Mouse (Mus musculus) cerebellum, adult 2 months (tissue): ENCODE data around the gene Rnd2. TPM values are rescaled to one million over a fixed set of nuclear protein-coding genes. Genes with fewer than 3 reads are reported as not detected.
A peak's percentile ranks its signal among the peaks of the same experiment; 100 is the strongest.
"Not testable (repeated sequence)": the region's sequence is repeated elsewhere in the genome, so short reads cannot be mapped to it uniquely, and the experiment has no call there.

Source experiments
- DNase-seq, 2 experiments: peaks; one replicate each; pipeline ENCODE4 v3.0.0; 2021
- H3K27ac ChIP-seq: fragments of 200-500 bp; 2 replicates; pipeline ENCODE4 v1.5.1; 2012; ENCODE audit warnings: low read length, control low read depth, inconsistent platforms; ENCODE audit not compliant: insufficient read depth
- H3K27me3 ChIP-seq: fragments of 200-500 bp; 2 replicates; pipeline ENCODE4 v1.6.1; 2012; ENCODE audit warnings: inconsistent platforms, mild to moderate bottlenecking, low read length, moderate library complexity; ENCODE audit not compliant: control insufficient read depth, insufficient read depth
- H3K4me1 ChIP-seq: fragments of 200-500 bp; 2 replicates; pipeline ENCODE4 v1.6.1; 2011; ENCODE audit warnings: low read length; ENCODE audit not compliant: control insufficient read depth, insufficient read depth
- H3K4me3 ChIP-seq: fragments of 200-500 bp; replicated peaks from 2 replicates; pipeline ENCODE3; 2011; ENCODE audit warnings: mild to moderate bottlenecking, low read depth, low read length, control low read depth; ENCODE audit not compliant: insufficient read depth
- CTCF ChIP-seq: fragments of 200-500 bp; IDR thresholded peaks from 2 replicates; pipeline ENCODE4 v1.5.1; 2011; ENCODE audit warnings: low read depth, mild to moderate bottlenecking, control low read depth, low read length, moderate library complexity, borderline replicate concordance; ENCODE audit not compliant: insufficient read depth
- POLR2A ChIP-seq: fragments of 200-500 bp; IDR thresholded peaks from 2 replicates; pipeline ENCODE4 v1.6.1; 2011; ENCODE audit warnings: low read length, control low read depth, borderline replicate concordance; ENCODE audit not compliant: insufficient read depth
- WGBS: fragments of 180-500 bp; shearing (Covaris S2); methylation state at CpG from one replicate; pipeline ENCODE4 v1.1.7; 2018; 5-methylcytosine and 5-hydroxymethylcytosine counted together
- polyA plus RNA-seq: library from polyadenylated mRNA; depleted of rRNA; stranded (reverse); fragments of >200 nt; gene quantifications from 2 replicates; pipeline ENCODE4 v1.2.3, GENCODE M21; 2012

Gene Rnd2
- polyA plus RNA-seq, 1 experiment: 275 TPM

DNA sequence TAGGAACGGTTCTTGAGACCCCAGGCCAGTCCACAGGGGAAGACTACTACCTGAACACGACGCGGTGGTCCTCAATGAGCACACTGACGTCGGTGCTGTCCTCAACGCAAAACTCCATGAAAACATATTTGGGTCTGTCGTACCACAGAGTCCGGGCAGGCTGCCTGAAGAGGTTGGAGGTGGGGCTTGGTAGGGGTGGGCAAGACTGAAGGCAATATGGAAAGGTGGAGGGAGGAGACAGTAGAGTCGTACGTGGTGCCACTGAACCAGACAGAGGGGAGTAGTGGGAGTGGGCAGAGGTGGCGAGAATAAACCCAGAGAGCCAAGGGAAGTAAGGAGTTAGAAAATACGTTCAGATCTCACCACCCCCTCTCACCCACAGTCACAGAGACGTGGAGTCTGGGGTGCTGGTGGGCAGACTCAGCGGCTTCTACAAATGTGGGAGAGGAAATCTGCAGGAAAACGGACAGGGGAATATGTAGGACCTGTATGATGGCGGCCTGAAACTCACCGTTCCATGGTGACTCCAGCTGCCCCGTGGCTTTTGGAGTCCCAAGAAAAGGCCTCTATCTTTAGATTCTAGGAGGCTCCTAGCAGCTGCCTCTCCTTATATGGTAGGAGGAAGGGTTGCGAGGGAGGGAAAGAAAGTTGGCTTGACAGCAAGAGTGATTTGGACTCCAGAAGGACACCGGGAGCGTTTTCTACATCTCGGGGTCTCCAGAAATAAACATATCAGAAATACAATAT is 40.5 kb upstream of the Rnd2 start, which contains the start of gene Gm27029:
TSS of gene Gm27029 (minus strand) at position 692 of the 747 bp plus-strand sequence.
- peak within 1 kb of the TSS; percentile 78 for H3K27ac ChIP-seq
- peak within 1 kb of the TSS; percentile 98 for H3K4me3 ChIP-seq
- H3K4me1 ChIP-seq: peaks cover 9% of the 10 kb centered on the region
- TF ChIP-seq CTCF: no peak
- DNase-seq: no peak
- WGBS: 2% methylated on average over 23 of the region's 23 CpGs
- no peaks in the 10 kb centered on the region for H3K27me3 ChIP-seq

DNA sequence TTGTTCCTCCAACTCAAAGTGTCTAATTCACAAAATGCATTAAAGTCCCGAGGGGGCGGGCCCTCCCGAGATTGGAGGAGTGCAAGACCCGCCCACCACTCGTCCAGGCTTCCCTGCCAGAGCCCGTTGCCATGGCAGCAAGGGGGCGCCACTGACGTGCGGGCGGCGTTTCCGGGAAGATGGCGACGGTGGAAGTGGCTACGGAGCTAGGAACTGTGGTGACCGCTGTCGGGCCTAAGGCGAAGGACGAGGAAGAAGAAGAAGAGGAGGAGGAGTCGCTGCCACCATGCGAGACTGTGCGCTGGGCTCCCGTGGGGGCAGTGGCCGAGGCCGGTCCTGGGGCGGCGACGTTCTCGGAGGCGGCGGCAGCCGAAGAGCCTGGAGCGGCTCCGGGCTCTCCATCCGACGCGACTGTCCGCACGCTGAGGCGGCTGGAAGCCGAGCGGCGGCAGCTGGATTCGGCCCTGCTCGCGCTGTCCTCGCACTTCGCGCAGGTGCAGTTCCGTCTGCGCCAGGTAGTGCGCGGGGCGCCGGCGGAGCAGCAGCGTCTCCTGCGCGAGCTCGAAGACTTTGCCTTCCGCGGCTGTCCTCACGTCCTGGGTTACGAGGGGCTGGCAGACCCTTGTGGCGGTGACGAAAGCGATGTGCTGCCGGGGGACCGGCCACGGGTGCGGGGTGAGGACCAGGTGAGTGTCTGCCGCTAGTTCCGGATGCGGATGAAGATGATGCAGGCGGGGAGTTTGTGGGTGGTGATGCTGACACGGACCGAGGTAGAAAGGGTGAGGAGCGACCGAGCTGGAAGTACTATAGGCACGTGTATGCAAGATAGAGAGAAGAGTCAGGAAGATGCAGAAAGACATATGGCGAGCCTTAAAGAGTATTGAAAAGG is 39.6 kb upstream of the Rnd2 start, which contains the start of the genes Rundc1 and Ptges3l:
TSS of gene Rundc1 (plus strand) at position 161 of the 889 bp plus-strand sequence.
TSS of gene Ptges3l (minus strand) at position 409 of the 889 bp plus-strand sequence.
- Histone ChIP-seq H3K4me1 (peaks cover 9% of the 10 kb centered on the region), H3K4me3 (peak within 1 kb of the TSS; percentile 98), H3K27ac (peak within 1 kb of the TSS; percentile 78), H3K27me3 (no peaks in the 10 kb centered on the region)
- DNase-seq: peak; percentile 95 to 97
- TF ChIP-seq CTCF (no peak; the same call in 1 of the 2 replicates), POLR2A (peak; percentile 76; the same call in 1 of the 2 replicates)
- WGBS: under 1% methylated on average over 81 of the region's 81 CpGs

DNA sequence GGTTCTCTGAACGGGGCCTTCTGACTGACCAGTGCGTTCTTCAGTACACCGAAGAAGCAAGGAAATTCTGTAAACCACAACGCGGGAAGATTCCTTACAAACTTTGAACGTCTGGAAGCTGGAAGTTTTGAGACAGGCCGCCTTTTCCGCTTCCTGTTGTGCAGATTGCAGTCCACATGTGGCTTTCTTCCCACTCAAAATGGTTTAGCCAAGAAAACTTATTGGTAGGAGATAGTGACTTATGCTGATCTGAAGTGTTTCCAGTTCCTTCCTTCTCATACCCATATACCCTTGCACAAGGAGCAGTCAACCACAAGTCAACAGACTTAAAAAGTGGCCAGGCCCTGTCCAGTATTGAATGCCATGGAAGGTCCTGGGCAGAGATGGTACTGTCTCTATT is 38.6 kb upstream of the Rnd2 start:
- H3K27me3 ChIP-seq: no peaks in the 10 kb centered on the region
- H3K27ac ChIP-seq: no peak overlapping the region
- 61% methylated on average over 8 of the region's 8 CpGs for WGBS
- H3K4me3 ChIP-seq: peak overlapping the region; percentile 98
- H3K4me1 ChIP-seq: peaks cover 9% of the 10 kb centered on the region
- no peak for DNase-seq
- TF ChIP-seq POLR2A (no peak), CTCF (no peak)

DNA sequence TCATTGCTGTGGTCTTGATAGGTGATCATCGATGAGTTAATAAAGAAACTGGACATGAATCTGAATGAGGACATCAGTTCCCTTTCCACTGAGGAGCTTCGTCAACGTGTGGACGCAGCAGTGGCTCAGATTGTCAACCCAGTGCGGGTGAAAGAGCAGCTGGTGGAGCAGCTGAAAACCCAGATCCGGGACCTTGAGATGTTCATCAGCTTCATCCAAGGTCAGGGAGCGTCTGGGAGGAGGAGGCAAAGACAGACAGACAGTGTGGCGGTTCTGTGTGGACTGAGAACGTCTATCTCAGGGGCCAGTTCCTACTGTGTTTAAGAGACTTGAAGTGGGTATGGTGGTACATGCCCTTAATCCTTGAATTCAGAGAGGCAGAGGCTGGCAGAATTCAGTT is 33.5 kb upstream of the Rnd2 start:
- 92% methylated on average over 9 of the region's 9 CpGs for WGBS
- DNase-seq: no peak
- no peak overlapping the region for H3K4me3 ChIP-seq

DNA sequence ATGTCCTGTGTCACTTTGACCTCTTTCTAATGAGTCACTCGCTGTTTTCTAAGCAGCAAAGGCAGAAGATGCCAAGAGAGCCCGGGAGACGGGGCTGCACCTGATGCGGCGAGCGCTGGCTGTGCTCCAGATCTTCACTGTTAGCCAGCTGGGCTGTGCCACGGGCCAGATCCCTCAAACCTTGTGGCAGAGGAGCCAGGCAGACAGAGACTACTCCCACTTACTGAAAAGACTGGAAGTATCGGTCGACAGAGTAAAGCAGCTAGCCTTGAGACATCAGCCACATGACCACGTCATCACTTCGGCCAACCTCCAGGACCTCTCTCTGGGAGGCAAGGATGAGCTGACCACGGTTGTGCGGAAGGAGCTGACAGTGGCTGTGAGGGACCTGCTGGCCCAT is 31.4 kb upstream of the Rnd2 start:
- no peak overlapping the region for H3K27ac ChIP-seq
- TF ChIP-seq CTCF (no peak), POLR2A (no peak)
- H3K27me3 ChIP-seq: no peaks in the 10 kb centered on the region
- no peak overlapping the region for H3K4me3 ChIP-seq
- DNase-seq: peak; percentile 63 to 70
- WGBS: 13% methylated on average over 13 of the region's 13 CpGs
- peaks cover 13% of the 10 kb centered on the region for H3K4me1 ChIP-seq

More for the DNA sequence above, 33.5 kb upstream of the Rnd2 start:
- Histone ChIP-seq H3K27ac (no peak overlapping the region), H3K4me1 (peaks cover 13% of the 10 kb centered on the region), H3K27me3 (no peaks in the 10 kb centered on the region)
- no peak for TF ChIP-seq POLR2A
- no peak for TF ChIP-seq CTCF

DNA sequence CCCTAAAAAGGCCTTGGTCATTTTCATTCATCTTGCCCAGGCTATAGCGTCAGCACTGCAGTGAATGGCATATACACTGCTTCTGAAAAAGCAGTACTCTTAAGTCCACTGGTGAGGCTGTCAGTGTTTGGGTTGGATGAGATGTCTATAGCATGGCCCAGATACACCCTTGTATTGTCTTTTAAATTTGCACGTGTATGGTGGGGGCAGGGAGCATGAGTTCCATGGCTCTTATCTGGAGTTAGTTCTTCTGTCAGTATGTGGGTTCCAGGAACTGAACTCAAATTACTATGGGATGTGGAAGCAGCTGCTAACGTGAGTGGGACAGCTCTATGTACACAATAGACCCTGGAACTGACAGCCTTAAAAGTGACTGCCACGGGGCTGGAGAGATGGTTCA is 29.0 kb upstream of the Rnd2 start:
- no peak for DNase-seq
- WGBS: 88% methylated on average over 4 of the region's 4 CpGs
- Histone ChIP-seq H3K27me3 (no peaks in the 10 kb centered on the region), H3K4me1 (peaks cover 13% of the 10 kb centered on the region), H3K27ac (no peak overlapping the region), H3K4me3 (no peak overlapping the region)
- TF ChIP-seq CTCF: no peak
- TF ChIP-seq POLR2A: no peak

DNA sequence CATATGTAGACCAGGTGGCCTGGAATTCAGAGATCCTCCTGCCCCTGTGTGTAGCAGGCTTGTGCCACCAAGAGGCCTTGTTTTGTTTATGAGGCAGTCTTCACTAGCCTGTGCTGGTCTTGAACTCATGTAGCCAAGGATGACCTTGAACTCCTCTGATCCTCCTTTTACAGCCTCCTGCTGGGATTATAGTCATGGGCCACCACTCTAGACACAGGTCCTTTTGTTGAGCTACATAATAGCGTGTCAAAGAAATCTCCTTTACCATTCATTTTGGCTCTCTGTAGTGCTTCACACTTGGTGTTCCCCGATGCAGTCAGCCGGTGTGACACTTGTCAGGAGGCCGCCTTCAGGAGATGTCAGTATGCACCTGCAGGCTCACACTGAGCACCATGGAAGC is 27.9 kb upstream of the Rnd2 start:
- Histone ChIP-seq H3K4me3 (no peak overlapping the region), H3K27me3 (no peaks in the 10 kb centered on the region), H3K4me1 (peaks cover 13% of the 10 kb centered on the region), H3K27ac (no peak overlapping the region)
- 37% methylated on average over 4 of the region's 4 CpGs for WGBS
- DNase-seq: no peak
- no peak for TF ChIP-seq POLR2A
- TF ChIP-seq CTCF: no peak

DNA sequence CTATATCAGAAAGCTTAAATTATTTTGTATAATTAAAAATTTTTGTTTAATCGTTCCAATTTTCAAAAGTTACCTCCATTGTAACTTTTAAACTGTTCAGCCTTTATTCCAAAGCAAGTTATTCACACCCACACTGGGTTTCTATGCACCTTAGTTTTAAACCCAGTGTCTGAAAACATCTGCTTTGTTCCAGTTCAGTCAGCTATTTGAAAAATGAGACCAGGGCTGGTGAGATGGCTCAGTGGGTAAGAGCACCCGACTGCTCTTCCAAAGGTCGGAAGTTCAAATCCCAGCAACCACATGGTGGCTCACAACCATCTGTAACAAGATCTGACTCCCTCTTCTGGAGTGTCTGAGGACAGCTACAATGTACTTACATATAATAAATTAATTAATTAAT is 26.8 kb upstream of the Rnd2 start:
- H3K27me3 ChIP-seq, H3K4me3 ChIP-seq, DNase-seq, H3K27ac ChIP-seq: not testable (repeated sequence)
- 46% methylated on average over 3 of the region's 3 CpGs for WGBS
- peaks cover 10% of the 10 kb centered on the region for H3K4me1 ChIP-seq

DNA sequence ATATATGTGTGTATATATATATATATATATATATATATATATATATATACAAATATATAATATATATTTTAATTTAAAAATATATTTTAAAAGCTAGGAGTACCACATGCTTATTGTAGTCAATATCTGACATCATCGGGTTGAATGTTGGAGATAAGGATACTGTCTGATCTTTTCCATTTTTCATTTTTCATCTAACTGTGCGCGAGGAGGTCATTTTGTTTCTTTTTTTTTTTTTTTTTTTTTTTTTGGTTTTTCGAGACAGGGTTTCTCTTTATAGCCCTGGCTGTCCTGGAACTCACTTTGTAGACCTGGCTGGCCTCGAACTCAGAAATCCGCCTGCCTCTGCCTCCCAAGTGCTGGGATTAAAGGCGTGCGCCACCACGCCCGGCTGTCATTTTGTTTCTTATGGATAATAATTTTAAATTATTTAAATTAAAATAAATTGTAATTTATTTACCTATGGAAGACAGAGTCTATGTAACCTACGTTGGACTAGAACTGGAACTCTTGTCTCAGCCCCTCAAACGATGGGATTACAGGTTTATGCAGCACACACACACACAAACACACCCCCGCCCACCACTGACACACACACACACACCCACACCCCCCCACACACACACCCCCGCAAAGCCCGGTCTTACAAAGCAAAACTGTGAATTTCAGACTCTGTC is 23.2 kb upstream of the Rnd2 start:
- H3K27ac ChIP-seq, H3K4me1 ChIP-seq, DNase-seq, H3K27me3 ChIP-seq: not testable (repeated sequence)
- H3K4me3 ChIP-seq: peak overlapping the region; percentile 18
- 35% methylated on average over 15 of the region's 15 CpGs for WGBS
